Mouse (Mus musculus) kidney, adult 9 months (tissue): ENCODE data around the gene Casc1.

Experiments used
- DNase-seq: peaks from one replicate; pipeline ENCODE4 v3.0.0; 2022

Casc1 gene

DNA sequence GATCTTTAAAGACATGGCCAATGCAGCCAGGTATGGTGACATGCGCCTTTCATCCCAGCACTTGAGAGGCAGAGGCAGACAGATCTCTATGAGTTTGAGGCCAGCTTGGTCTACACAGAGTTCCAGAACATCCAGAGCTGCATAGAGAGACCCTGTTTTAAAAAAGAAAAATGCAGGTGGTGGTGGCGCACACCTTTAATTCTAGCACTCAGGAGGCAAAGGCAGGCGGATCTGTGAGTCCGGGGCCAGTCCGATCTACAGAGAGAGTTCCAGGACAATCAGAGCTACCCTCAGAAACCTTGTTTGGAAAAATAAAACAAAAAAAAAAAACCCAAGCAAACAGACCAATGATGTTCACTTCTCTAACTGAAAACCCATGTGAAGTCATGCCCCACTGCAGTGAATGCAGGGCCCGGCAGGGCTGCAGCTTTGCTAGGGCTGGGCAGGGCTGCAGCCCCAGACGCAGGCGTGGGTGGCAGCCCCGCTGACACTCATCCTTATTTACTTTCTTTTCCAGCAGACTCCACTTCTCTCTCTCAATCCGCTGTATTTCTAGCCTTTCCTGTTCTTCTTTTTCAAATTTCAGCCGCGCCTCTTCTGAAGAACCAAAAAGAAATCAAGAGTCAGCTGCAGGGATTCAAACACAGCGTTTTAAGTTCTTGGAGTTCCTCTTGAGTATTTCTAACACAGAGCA is 8.2 kb downstream of the Casc1 start:
- DNase-seq = no peak

- no peak for DNase-seq
These were observed 12.7 kb downstream of the Casc1 start for GRCm38 (mm10) chr6:145197949-145198686.

DNA sequence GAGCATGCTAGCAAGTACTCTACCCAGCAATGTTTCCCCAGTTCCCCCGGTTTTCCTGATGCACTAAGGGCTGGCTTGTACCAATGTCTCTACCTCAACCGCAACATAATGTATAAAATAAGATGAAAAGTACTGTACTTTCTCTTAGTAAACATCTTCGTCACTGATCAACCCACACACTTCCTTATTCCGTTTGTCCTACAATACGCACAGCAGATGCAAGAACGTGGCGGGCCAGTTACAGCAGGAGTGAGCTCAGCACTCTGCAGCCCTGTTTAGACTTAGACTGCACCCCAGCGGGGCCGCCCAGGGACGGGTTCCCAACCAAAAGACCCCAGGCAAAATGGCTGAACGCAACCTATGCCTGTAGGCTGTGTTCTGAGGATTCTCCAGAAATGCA is 17.4 kb downstream of the Casc1 start:
- no peak for DNase-seq

GRCm38 (mm10) chr6:145193038-145193437 is 17.8 kb downstream of the Casc1 start:
- DNase-seq = no peak

DNA sequence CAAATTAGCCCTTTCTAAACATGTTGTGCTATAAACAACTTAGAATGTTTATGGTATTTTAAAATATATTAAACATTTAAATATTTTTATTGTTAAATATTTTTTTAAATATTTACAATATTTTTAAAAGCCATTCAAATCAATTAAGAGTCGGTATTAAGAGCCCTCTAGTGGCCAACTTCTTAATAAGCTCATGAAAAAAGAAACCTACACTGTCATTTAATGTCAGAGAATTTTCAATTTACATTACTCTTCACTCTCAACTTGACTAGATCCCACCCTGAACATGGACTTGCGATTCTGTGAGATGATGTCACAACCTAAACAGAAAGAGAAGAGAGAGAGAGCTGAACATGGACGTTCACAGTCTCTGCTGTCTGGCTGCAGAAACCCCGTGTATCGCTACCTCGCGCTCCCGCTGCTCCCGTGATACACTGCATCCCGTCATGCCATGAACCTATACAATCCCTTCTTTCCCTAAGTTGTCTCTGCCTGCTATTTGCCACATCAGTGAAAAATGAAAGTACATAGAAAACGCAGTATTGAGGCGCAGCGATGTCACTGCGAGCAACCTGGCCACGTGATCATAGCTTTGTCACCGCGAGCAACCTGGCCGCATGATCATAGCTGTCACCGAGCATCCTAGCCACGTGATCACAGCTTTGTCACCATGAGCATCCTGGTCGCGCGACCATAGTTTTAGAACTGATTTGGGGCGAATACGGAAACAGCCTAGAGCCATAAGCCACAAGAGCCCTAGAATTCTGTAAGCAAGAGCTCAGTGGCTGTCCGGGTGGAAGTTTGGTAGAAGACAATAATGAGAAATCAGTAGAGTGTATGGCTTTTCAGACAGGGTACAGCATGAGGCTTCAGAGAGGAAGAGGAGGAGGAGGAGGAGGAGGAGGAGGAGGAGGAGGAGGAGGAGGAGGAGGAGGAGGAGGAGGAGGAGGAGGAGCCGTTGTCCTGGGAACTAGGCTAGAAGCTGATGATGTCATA is 23.4 kb downstream of the Casc1 start:
- DNase-seq = peak; percentile 26

- no peak for DNase-seq
These were observed 24.7 kb downstream of the Casc1 start for GRCm38 (mm10) chr6:145186096-145186495.

DNA sequence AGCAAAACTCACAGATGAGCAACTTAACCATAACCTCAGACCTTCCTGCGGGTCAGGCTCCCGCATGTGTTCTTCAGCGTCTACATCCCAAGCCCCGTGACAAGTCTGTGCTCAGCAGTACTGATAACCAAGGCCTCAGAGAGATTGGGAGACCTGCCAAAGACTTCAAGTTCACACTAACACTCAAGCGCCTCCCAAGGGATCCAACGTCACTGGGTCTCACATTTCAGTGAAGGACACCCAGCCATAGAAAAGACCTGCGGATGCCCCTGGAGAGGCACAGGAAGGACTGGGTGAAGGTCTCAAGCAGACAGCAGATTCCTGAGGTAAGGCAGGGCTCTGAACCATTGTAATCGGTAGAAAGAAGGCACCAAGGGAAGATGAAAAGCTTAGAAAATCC is 28.8 kb downstream of the Casc1 start:
- DNase-seq = peak; percentile 35

DNA sequence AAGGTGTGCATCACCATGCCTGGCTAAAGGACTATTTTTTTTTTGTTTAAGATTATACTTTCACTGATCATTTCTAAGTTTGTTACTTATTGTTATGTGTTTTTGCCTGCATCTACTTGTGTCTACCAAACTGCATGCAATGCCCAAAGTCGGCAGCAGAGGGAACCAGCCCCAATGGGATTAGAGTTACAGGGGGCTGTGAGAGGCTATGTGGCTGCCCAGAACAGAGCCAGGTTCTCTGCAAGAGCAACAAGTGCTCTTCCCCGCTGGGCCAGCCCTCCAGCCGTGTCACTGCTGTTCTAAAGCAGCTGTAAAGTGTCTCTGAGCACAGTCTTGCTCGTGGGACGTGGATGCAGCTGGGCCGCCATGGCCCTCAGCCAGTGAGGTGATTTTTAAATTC is 31.1 kb downstream of the Casc1 start:
- DNase-seq = peak; percentile 56

DNA sequence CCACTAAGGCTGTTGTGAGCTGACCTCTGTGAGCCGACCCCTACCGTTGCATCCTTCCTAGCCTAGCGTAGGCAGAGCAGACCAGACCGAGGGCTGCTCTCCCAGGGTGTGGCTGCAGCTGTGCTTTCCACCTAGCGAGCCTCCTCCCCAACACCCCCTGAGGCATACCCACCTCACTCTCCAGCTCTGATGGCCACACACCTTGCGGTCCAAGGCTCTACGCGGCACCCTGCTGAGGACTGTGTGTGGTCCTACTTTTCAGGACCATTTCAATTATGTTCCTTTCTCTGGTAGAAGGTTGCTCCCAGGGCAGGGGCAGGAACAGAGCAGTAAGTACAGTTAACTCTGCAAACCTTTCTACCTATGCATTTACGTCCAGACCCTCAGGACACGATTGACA is 34.3 kb downstream of the Casc1 start:
- no peak for DNase-seq

GRCm38 (mm10) chr6:145175571-145175981 is 35.2 kb downstream of the Casc1 start:
- no peak for DNase-seq

DNA sequence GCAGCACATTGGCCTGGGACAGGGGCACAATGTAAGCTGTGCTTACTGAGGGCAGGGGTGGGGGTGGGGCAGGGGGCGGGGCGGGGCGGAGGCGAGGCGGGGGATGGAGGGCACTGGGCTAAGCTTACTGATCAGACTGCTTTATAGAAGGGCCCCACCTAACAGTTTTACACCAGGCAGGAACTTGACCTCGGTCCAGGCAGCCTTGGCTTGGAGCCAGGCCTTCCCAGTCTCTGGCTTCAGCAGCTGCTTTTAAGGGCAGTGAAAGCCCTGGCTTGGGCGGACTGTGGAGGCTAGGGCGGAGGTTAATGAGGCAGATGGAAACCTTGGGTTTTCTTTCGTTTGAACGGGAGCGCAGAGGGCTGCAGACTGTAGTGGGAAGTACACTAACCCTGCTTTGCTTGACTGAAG is 37.0 kb downstream of the Casc1 start:
- DNase-seq = peak; percentile 93

DNA sequence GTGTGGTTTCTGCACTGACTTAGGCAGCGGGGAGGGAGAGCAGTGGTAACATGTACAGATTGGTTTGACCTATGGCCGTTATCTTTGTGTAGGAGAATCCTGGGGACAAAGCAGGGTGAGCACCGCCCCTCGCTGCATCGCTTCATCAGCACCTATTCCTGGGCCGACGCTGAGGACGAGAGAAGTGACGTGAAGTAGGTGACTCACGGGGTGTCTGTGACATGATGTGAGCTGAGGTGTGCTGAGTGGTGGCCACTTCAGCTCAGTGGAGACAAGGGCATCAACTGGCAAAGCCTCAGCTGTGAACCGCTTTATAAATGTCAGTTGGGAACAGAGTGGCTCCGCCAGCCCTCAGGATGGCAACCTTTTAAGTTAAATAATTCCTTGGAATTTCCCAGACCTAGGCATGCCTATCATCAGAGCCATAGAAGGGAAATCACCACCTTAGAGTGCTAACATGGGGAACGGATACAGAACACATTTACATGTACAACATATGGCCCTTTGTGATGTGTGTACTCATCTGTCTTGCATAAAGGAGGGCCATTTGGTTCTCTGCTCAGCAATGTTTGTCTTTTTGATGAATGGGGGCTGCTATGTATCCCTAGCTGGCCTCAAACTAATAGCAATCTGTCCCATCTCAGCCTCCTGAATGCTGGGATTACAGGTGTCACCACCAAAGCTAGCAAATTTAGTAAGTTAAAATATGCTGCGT is 38.8 kb downstream of the Casc1 start:
- DNase-seq = no peak

DNA sequence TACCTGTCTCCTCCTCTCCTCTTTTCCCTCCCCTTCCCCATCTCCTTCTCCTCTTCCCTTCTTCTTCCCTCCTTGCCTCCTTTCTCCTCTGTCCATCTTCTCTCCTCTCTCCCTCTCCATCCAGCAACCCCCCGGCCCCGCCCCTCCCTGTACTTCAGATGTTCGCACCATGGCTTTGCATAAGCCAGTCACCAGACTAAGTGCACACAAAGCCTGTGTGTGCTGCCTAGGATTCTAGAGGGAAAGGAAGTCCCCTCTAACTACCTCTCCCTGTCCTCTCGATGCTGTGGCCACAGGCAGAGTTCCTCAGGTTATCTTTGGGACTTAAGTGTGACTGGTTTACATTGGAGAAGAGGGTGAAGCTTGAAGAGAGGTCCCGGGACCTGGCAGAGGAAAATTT is 50.2 kb downstream of the Casc1 start:
- no peak for DNase-seq

DNA sequence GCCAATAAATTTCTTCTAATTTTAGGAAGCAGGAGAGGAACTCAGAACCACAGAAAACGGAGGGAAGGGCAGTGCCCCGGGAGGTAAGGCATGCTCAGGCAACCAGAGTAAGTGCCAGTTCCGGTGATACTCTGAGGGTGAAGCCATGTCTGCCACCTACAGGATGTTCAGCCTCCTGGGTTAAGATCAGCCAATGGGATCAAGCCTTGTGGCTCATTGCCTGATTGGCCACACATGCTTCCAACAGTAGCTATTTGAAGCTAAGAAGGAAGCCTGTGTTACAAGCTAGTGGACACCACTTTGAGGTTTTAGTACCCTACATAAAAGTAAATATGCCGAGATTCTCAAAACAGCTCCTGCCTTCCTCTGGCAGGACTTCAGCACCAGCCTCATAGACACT is 52.2 kb downstream of the Casc1 start:
- no peak for DNase-seq

- DNase-seq = no peak
These were observed 61.8 kb downstream of the Casc1 start for GRCm38 (mm10) chr6:145149054-145149453.

DNA sequence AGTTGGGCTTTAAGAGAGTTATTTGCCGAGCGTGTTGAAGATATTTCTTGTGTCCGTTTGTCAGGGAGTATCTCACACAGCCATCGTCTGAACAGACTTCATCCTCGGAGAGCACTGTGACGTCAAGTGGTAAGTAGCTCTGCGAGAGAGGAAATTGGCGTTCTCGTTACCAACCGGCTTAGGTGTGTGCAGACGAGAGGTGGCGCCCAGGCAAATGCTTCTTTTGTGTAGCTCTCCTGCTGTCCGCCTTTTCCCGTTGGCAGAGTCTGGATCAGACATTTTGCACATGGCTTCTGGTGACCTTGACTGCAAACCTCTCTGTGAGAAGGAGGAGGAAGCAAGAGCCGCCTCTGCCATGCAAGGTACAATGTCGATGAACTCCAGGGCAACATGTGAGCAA is 63.1 kb downstream of the Casc1 start:
- no peak for DNase-seq

DNA sequence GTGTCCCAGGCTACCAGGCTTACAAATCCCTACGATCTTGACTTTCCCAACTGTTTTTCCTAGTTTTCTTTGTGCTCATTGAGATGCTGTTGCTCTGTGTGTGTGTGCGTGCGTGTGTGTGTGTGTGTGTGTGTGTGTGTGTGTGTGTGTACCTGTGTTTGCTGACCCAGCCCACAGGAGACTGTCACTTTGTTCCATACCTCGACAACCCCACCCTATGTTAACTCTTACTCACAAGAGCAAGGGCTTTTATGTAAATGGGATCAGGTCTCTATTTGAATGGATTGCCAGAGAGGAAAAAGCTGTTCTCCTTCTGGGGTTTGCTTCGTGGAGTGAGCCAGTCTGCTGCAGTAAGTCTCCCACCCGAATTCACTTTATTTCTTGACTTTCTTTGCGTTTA is 65.6 kb downstream of the Casc1 start:
- no peak for DNase-seq

GRCm38 (mm10) chr6:145141827-145142226 is 69.0 kb downstream of the Casc1 start:
- DNase-seq = no peak

- no peak for DNase-seq
These were observed 70.1 kb downstream of the Casc1 start for GRCm38 (mm10) chr6:145140706-145141105.

GRCm38 (mm10) chr6:145139776-145140475 is 70.9 kb downstream of the Casc1 start:
- no peak for DNase-seq

DNA sequence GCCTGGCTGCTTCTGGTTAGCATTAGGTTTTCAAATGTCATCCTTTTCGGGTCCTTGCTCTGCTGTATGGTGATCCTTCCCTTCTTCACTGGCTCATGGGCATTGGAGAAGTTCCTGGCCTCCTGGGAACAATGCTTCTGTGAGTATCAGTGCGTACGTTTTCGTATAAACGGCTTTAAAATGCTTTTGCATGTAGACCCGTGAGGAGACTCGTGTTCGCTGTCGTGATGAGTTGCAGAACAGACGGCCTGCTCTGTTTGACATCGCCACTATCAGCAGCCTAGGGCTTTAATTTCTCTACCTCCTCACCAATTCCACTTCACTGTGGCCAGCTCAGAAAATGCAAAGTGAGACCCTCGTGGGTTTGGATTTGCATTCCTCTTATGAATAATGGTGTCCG is 71.6 kb downstream of the Casc1 start:
- DNase-seq = no peak

- DNase-seq = no peak
These were observed 74.0 kb downstream of the Casc1 start for GRCm38 (mm10) chr6:145136831-145137230.
